Comparison of ENCODE assay signal across 8 mouse cellular contexts in genomic region chr6:88445661-88446060, GRCm38 (mm10). TPM values are rescaled to one million over a fixed set of nuclear protein-coding genes. Genes with fewer than 3 reads are reported as not detected.
A peak's percentile ranks its signal among the peaks of the same experiment; 100 is the strongest.
DNase-seq lines count a peak whose midpoint lies in the region; ATAC-seq and TF ChIP-seq lines count a peak whose summit lies in the region.

No protein-coding gene starts in this region.

- 14% methylated on average over 5 of the region's 5 CpGs for WGBS in heart, adult 2 months
- 8% methylated on average over 5 of the region's 5 CpGs for WGBS in forebrain, embryonic 14.5 days
- 10% methylated on average over 5 of the region's 5 CpGs for WGBS in macrophage (ENCODE audit: missing documents)

- TF ChIP-seq CTCF in heart, adult 2 months (IDR thresholded peaks at IDR 0.05) = no peak

- H3K27ac ChIP-seq in heart, adult 2 months = no peak overlapping the region; the same call in 1 of the 2 replicates
- no peak overlapping the region for H3K27ac ChIP-seq in forebrain, embryonic 14.5 days (ENCODE audit: low read depth, low read length)
- no peak overlapping the region for H3K27ac ChIP-seq in macrophage

- no peak for ATAC-seq in forebrain, embryonic 14.5 days

- peak overlapping the region; percentile 87 for H3K9ac ChIP-seq in heart, adult 2 months (ENCODE audit: low read depth, low read length)
- peak overlapping the region; percentile 91 for H3K9ac ChIP-seq in forebrain, embryonic 14.5 days (ENCODE audit: low read length)

- TF ChIP-seq EP300 in heart, adult 2 months (IDR thresholded peaks at IDR 0.05; ENCODE audit: insufficient read depth, low read depth, low read length) = no peak

- no peak for DNase-seq in heart, adult 2 months
- DNase-seq in heart, adult 9 months (ENCODE audit: low spot score in 2 of 2) = no peak
- peak; percentile 22 for DNase-seq in CD4-positive, CD25-positive, alpha-beta regulatory T cell, adult 2 months (ENCODE audit: low read depth, low spot score)
- DNase-seq in forebrain, embryonic 14.5 days (ENCODE audit: low spot score) = no peak
- DNase-seq in cerebellum, adult 8-10 months = no peak
- DNase-seq in cerebellum, postnatal 36 days = no peak
- DNase-seq in ovary, postnatal 36 days (ENCODE audit: low spot score) = no peak

- H3K79me2 ChIP-seq in heart, adult 2 months (replicated peaks; ENCODE audit: control insufficient read depth, insufficient read depth, low read length) = no peaks in the 10 kb centered on the region
- no peaks in the 10 kb centered on the region for H3K79me2 ChIP-seq in macrophage (ENCODE audit: inconsistent target)

- peak overlapping the region; percentile 99 for H3K4me3 ChIP-seq in heart, adult 2 months
- peak overlapping the region; percentile 81 for H3K4me3 ChIP-seq in forebrain, embryonic 14.5 days (ENCODE audit: low read depth, low read length)
- peak overlapping the region; percentile 39 for H3K4me3 ChIP-seq in macrophage (ENCODE audit: inconsistent target)

- H3K9me3 ChIP-seq in forebrain, embryonic 14.5 days (replicated peaks; ENCODE audit: control insufficient read depth, low read length) = no peaks in the 10 kb centered on the region

- no peaks in the 10 kb centered on the region for H3K36me3 ChIP-seq in heart, adult 2 months (ENCODE audit: control insufficient read depth, insufficient read depth, low read length)
- H3K36me3 ChIP-seq in forebrain, embryonic 14.5 days (ENCODE audit: control insufficient read depth, insufficient read depth, low read length) = no peaks in the 10 kb centered on the region
- H3K36me3 ChIP-seq in macrophage (ENCODE audit: inconsistent target) = no peaks in the 10 kb centered on the region

- H3K4me2 ChIP-seq in forebrain, embryonic 14.5 days (ENCODE audit: low read length) = peak overlapping the region; percentile 78

- TF ChIP-seq POLR2A in heart, adult 2 months (IDR thresholded peaks at IDR 0.05; ENCODE audit: insufficient read depth, low read depth, low read length) = no peak

- no peaks in the 10 kb centered on the region for H3K4me1 ChIP-seq in heart, adult 2 months (ENCODE audit: control insufficient read depth, insufficient read depth, low read length)
- peaks cover 6% of the 10 kb centered on the region for H3K4me1 ChIP-seq in forebrain, embryonic 14.5 days (ENCODE audit: control insufficient read depth, insufficient read depth, low read length)

- no peaks in the 10 kb centered on the region for H3K27me3 ChIP-seq in heart, adult 2 months (ENCODE audit: control insufficient read depth, insufficient read depth, low read length)
- no peaks in the 10 kb centered on the region for H3K27me3 ChIP-seq in forebrain, embryonic 14.5 days (replicated peaks; ENCODE audit: control insufficient read depth, insufficient read depth, low read length)

- intact Hi-C loops in heart, adult 2 months (cut with DNase I) = loop anchor here (1.0 kb wide), 1 partner anchor 20 kb away; the partner anchor contains the start of gene Ruvbl1

RNA-seq across cellular contexts. Expression of gene Eefsec, which starts 0.7 kb away (rescaled TPM):
- total RNA-seq in heart, adult 2 months (2021) = 1 to 10 TPM; 6.6 to 8.9 TPM
- 6.2 TPM in 2 replicates for polyA plus RNA-seq in heart, adult 2 months (2012; rRNA removed)
- 30.5 and 33.1 TPM in 2 replicates for polyA plus RNA-seq in forebrain, embryonic 14.5 days (2014; fragmentation: Nextera tagmentation; extraction: Ambion mirVana)
- total RNA-seq in macrophage (2018; cell fraction: chromatin; rRNA removed) = 10 to 100 TPM in 21 of 26 experiments, 1 to 10 TPM in 5; 2.9 to 23.2 (median 13.3) TPM
- 10 to 100 TPM in 2 of 26 experiments, 1 to 10 TPM in 24; 5.7 to 11.5 (median 8.4) TPM for total RNA-seq in macrophage (2018; cell fraction: cytosol; rRNA removed)
- total RNA-seq in macrophage (2018; cell fraction: nucleus; rRNA removed) = 10 to 100 TPM in 11 of 26 experiments, 1 to 10 TPM in 15; 2.7 to 21.8 (median 9.8) TPM
- polyA plus RNA-seq in macrophage (2018) = 7.3 to 10.6 TPM (median 10.0 TPM) in 3 replicates

RNA-seq across cellular contexts. Expression of gene Ruvbl1, which starts 19.5 kb away (rescaled TPM):
- total RNA-seq in heart, adult 2 months (2021) = 10 to 100 TPM; 16.7 to 18.4 TPM
- polyA plus RNA-seq in heart, adult 2 months (2012; rRNA removed) = 15.7 and 16.0 TPM in 2 replicates
- 145 and 146 TPM in 2 replicates for polyA plus RNA-seq in forebrain, embryonic 14.5 days (2014; fragmentation: Nextera tagmentation; extraction: Ambion mirVana)
- total RNA-seq in macrophage (2018; cell fraction: chromatin; rRNA removed) = 10 to 100 TPM in 14 of 26 experiments, 1 to 10 TPM in 12; 1.4 to 16.2 (median 10.2) TPM
- 10 to 100 TPM; 11.7 to 18.0 (median 15.3) TPM for total RNA-seq in macrophage (2018; cell fraction: cytosol; rRNA removed)
- total RNA-seq in macrophage (2018; cell fraction: nucleus; rRNA removed) = 10 to 100 TPM in 8 of 26 experiments, 1 to 10 TPM in 18; 2.5 to 20.5 (median 7.8) TPM
- polyA plus RNA-seq in macrophage (2018) = 14.1 to 35.5 TPM (median 22.3 TPM) in 3 replicates

Comparison
In these comparisons a context has a peak if more than half of its experiments do, and no peak if none do; other contexts are left out.
1. H3K4me3 ChIP-seq: peak in every context shown above with its lines; median percentile 99 in heart, adult 2 months; 81 in forebrain, embryonic 14.5 days; 39 in macrophage.